Mouse (Mus musculus): Measurements from ENCODE around the gene Unc79. TPM values are rescaled to one million over a fixed set of nuclear protein-coding genes. Genes with fewer than 3 reads are reported as not detected.

Unc79 gene
- polyA plus RNA-seq (2017; shearing (Covaris generic)), result 0.60 TPM

GRCm38 (mm10) chr12:102948778-102949394 is at the start of gene Unc79:
TSS of gene Unc79 (plus strand) at chr12:102948859.

GRCm38 (mm10) chr12:102899091-102899490 is 49.6 kb upstream of the Unc79 start, which contains the start of gene Cox8c:
TSS of gene Cox8c (plus strand) at chr12:102899316.

Other genes with a start within 250 kb of the Unc79 start
- 56.3 TPM for gene Itpk1, start 243.9 kb upstream of the Unc79 start, polyA plus RNA-seq (2017; shearing (Covaris generic))
- gene Moap1, start 205.2 kb upstream of the Unc79 start, polyA plus RNA-seq (2017; shearing (Covaris generic)), result 9.8 TPM
- gene Tmem251, start 205.1 kb upstream of the Unc79 start, polyA plus RNA-seq (2017; shearing (Covaris generic)), result 20.2 TPM
- not detected for gene Gm28051, start 191.1 kb upstream of the Unc79 start, polyA plus RNA-seq (2017; shearing (Covaris generic))
- 25.7 TPM for gene Gon7, start 191.1 kb upstream of the Unc79 start, polyA plus RNA-seq (2017; shearing (Covaris generic))
- 18.9 TPM for gene Ubr7, start 190.9 kb upstream of the Unc79 start, polyA plus RNA-seq (2017; shearing (Covaris generic))
- 7.0 TPM for gene Gm20604, start 190.2 kb upstream of the Unc79 start, polyA plus RNA-seq (2017; shearing (Covaris generic))
- gene Btbd7, start 70.4 kb upstream of the Unc79 start, polyA plus RNA-seq (2017; shearing (Covaris generic)), result 35.0 TPM
- gene Cox8c, start 49.5 kb upstream of the Unc79 start, polyA plus RNA-seq (2017; shearing (Covaris generic)), result not detected